Mouse (Mus musculus) liver, embryonic 14.5 days (tissue): ENCODE data around the gene Upp2.

ENCODE experiments used
- CTCF ChIP-seq: IDR thresholded peaks from 2 replicates; pipeline ENCODE4 v1.5.1; 2016; ENCODE audit warnings: antibody characterized with exemption, low read depth, control low read depth
- EP300 ChIP-seq: IDR thresholded peaks from 2 replicates; pipeline ENCODE4 v1.6.1; 2016; ENCODE audit warnings: antibody characterized with exemption, low read depth

DNA sequence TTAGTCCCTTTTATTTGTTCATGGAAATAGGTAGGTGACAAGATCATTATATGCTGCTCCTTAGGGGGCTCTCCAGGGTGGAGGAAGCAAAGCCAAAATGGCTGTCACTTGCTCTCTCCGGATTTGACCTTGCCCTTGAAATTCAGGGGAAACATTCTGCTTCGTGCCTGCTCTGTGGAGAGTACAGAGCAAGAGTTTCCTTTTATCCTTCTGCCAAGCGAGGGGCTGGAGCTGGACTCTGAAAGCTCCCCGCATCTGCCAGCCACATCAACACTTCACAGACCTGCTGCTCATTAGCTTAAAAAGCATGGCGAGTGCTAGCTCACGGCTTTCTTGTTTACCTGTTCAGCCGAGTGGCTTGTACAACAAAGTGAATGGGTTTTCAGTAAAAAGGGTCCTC lies 220.3 kb downstream of the Upp2 start:
- no peak for TF ChIP-seq EP300
- no peak for TF ChIP-seq CTCF
